Mouse (Mus musculus) 3T3-L1 (cell line): ENCODE measurements around the gene Zfp110.
A peak's percentile ranks its signal among the peaks of the same experiment; 100 is the strongest.

Experiments used
- DNase-seq: peaks from one replicate; pipeline ENCODE4 v3.0.0-alpha.2; 2015; ENCODE audit warnings: low read depth, low spot score

Gene Zfp110

DNA sequence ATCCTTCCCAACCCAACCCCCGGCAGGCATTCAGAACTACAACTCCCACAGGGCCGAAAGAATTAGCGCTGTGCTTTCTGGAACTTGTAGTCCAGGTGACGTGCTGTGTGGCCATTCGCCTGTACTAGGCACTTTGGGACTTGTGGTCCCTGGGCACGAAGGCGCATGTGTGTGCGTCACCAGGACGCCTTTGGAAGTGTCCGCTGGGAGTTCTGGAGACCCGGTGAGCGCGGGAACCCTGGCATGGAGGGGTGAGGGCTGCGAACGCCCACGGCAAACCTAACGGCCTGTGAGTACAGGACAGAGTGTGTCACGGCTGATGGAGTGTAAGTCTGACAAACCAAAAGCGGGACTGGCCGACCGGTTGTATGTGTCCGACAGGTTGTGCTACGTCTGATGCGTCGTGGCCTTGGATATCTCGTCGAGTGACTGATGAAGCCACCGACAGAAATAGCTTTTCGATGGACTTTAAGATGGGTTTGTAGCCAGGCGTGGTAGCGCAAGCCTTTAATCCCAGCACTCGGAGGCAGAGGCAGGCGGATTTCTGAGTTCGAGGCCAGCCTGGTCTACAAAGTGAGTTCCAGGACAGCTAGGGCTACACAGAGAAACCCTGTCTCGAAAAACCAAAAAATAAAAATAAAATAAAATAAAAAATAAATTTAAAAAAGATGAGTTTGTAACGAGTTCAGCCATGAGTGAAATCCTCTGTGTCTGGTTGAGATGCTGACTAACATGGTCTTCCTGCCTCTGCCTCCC is 63.3 kb downstream of the Zfp110 start, which contains the start of gene Zscan22:
Zscan22 (plus strand) TSS at position 161 of the 756 bp plus-strand sequence.
- peak; percentile 95 for DNase-seq
